Mouse (Mus musculus): ENCODE measurements at regions not wholly inside any gene's neighbourhood (a gene's known extent, or its start where the extent isn't known, plus 50 kb on each side); places are given as distances from the start of the nearest gene placed in this dataset.

DNA sequence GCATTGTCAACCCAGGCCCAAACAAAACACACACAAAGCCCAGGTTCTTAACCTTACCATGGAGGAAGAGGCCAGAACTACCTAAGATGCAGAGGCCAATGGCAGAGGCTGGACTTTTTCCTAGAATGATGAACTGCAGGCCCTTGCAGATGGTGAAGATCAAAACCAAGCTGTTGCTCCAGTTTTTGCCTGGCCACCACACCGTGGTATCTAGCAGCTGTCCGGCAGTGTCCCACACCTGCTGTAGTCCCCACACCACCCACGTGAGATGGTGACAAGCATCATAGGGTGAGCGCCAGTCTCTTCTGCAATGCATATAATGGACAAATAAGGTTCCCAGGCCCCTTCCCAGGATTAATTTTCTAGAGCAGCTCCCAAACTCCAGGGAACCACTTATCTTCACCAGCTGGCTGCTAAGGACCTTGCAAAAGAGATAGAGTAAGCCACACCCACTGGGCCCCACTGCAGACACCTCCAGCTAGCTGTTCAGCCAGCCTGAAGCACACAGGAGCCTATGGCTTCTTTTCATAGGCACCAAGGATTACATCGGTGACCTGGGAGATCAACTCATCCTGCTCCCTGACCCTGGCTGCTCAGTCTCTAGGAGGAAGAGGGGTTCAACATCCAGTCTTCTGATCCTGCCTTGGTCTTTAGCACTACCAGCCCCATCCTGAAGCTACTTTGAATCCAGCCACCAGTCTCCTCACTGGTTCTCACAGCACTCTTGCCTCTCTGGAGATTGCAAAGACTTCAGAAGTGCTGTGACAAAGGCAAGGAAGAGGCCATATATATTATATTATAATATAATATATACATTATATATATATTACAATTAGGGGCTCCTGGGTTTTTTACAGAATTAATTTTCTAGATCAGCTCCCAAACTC lies 55.6 kb upstream of the Lrpap1 start:
- TF ChIP-seq EP300 (optimal IDR thresholded peaks at IDR 0.05) (no peak), CTCF (IDR thresholded peaks at IDR 0.05; ENCODE audit: low read depth) (no peak)
- no peak overlapping the region for H3K9ac ChIP-seq (ENCODE audit: low read length)
- no peak for DNase-seq (ENCODE audit: low spot score)
- H3K9me3 ChIP-seq (ENCODE audit: control insufficient read depth, low read length) = no peaks in the 10 kb centered on the region
- H3K4me3 ChIP-seq (ENCODE audit: low read depth, low read length) = no peak overlapping the region
- no peak overlapping the region for H3K27ac ChIP-seq (replicated peaks)
- H3K4me1 ChIP-seq (replicated peaks; ENCODE audit: control insufficient read depth, insufficient read depth) = 0 out of 2 replicates have a peak, but pooled peaks cover 2% of the 10 kb centered on the region
- 79% methylated on average over 5 of the region's 5 CpGs for WGBS
- ATAC-seq (ENCODE audit: low FRiP score, low TSS enrichment) = no peak
- no peaks in the 10 kb centered on the region for H3K36me3 ChIP-seq (ENCODE audit: control insufficient read depth, insufficient read depth, low read length)
- no peaks in the 10 kb centered on the region for H3K27me3 ChIP-seq (ENCODE audit: control insufficient read depth, insufficient read depth, low read length)
- no peak overlapping the region for H3K4me2 ChIP-seq (replicated peaks; ENCODE audit: low read depth)

GRCm38 (mm10) chr5:35159854-35160253 lies 54.3 kb upstream of the Lrpap1 start:
- no peaks in the 10 kb centered on the region for H3K9me3 ChIP-seq (ENCODE audit: control insufficient read depth, low read length)
- DNase-seq (ENCODE audit: low spot score) = no peak
- 81% methylated on average over 4 of the region's 4 CpGs for WGBS
- no peaks in the 10 kb centered on the region for H3K36me3 ChIP-seq (ENCODE audit: control insufficient read depth, insufficient read depth, low read length)
- no peak overlapping the region for H3K27ac ChIP-seq (replicated peaks)
- H3K4me2 ChIP-seq (replicated peaks; ENCODE audit: low read depth) = no peak overlapping the region
- 0 out of 2 replicates have a peak, but pooled peaks cover 2% of the 10 kb centered on the region for H3K4me1 ChIP-seq (replicated peaks; ENCODE audit: control insufficient read depth, insufficient read depth)
- TF ChIP-seq CTCF (IDR thresholded peaks at IDR 0.05; ENCODE audit: low read depth) (no peak), EP300 (optimal IDR thresholded peaks at IDR 0.05) (no peak)
- no peaks in the 10 kb centered on the region for H3K27me3 ChIP-seq (ENCODE audit: control insufficient read depth, insufficient read depth, low read length)
- H3K4me3 ChIP-seq (ENCODE audit: low read depth, low read length) = no peak overlapping the region
- ATAC-seq (ENCODE audit: low FRiP score, low TSS enrichment) = no peak
- H3K9ac ChIP-seq (ENCODE audit: low read length) = no peak overlapping the region

DNA sequence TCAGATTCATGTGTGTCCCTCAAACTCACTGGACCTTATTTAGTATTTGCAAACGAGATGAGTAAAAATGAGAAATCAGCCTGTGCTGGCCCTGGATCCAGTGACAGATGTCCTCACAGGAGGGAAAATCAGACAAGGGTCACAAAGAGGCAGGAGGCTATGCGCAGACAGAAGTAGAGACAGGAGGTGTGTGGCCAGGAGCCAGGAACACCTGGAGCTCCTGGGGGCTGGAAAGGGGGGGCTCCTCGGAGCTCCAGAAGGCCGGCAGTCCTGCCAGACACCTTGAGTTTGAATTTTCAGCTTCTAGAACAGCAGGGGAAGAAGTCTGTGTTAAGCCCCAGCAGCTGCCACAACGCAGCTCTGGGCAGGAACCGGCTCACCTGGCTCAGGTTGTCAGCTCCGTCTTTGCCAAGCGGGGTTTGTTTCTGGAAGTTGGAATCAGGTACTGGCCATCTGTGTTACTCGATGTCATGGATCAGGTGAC lies 53.7 kb upstream of the Lrpap1 start:
- DNase-seq (ENCODE audit: low spot score) = no peak
- Histone ChIP-seq H3K27me3 (ENCODE audit: control insufficient read depth, insufficient read depth, low read length) (no peaks in the 10 kb centered on the region), H3K9me3 (ENCODE audit: control insufficient read depth, low read length) (no peaks in the 10 kb centered on the region), H3K9ac (ENCODE audit: low read length) (no peak overlapping the region), H3K4me1 (replicated peaks; ENCODE audit: control insufficient read depth, insufficient read depth) (0 out of 2 replicates have a peak, but pooled peaks cover 2% of the 10 kb centered on the region), H3K36me3 (ENCODE audit: control insufficient read depth, insufficient read depth, low read length) (no peaks in the 10 kb centered on the region), H3K4me2 (replicated peaks; ENCODE audit: low read depth) (no peak overlapping the region), H3K4me3 (ENCODE audit: low read depth, low read length) (no peak overlapping the region), H3K27ac (replicated peaks) (no peak overlapping the region; the same call in 1 of the 2 replicates)
- TF ChIP-seq CTCF (IDR thresholded peaks at IDR 0.05; ENCODE audit: low read depth) (no peak), EP300 (optimal IDR thresholded peaks at IDR 0.05) (no peak)
- WGBS = 46% methylated on average over 9 of the region's 9 CpGs
- ATAC-seq (ENCODE audit: low FRiP score, low TSS enrichment) = no peak

- H3K4me3 ChIP-seq (ENCODE audit: low read depth, low read length) = no peak overlapping the region
- 30% methylated on average over 8 of the region's 8 CpGs for WGBS
- no peak overlapping the region for H3K9ac ChIP-seq (ENCODE audit: low read length)
- no peaks in the 10 kb centered on the region for H3K36me3 ChIP-seq (ENCODE audit: control insufficient read depth, insufficient read depth, low read length)
- H3K9me3 ChIP-seq (ENCODE audit: control insufficient read depth, low read length) = no peaks in the 10 kb centered on the region
- no peak overlapping the region for H3K4me2 ChIP-seq (replicated peaks; ENCODE audit: low read depth)
- H3K27ac ChIP-seq (replicated peaks) = no peak overlapping the region; the same call in 1 of the 2 replicates
- TF ChIP-seq EP300 (optimal IDR thresholded peaks at IDR 0.05) (no peak), CTCF (IDR thresholded peaks at IDR 0.05; ENCODE audit: low read depth) (no peak)
- no peak for ATAC-seq (ENCODE audit: low FRiP score, low TSS enrichment)
- H3K27me3 ChIP-seq (ENCODE audit: control insufficient read depth, insufficient read depth, low read length) = no peaks in the 10 kb centered on the region
- peak; percentile 22 for DNase-seq (ENCODE audit: low spot score)
- H3K4me1 ChIP-seq (replicated peaks; ENCODE audit: control insufficient read depth, insufficient read depth) = 0 out of 2 replicates have a peak, but pooled peaks cover 2% of the 10 kb centered on the region
These were observed 52.9 kb upstream of the Lrpap1 start for GRCm38 (mm10) chr5:35158346-35159047.

GRCm38 (mm10) chr5:35156371-35156770 lies 50.8 kb upstream of the Lrpap1 start:
- Histone ChIP-seq H3K27me3 (ENCODE audit: control insufficient read depth, insufficient read depth, low read length) (no peaks in the 10 kb centered on the region), H3K4me2 (replicated peaks; ENCODE audit: low read depth) (no peak overlapping the region), H3K9ac (ENCODE audit: low read length) (no peak overlapping the region), H3K27ac (replicated peaks) (no peak overlapping the region), H3K4me1 (replicated peaks; ENCODE audit: control insufficient read depth, insufficient read depth) (0 out of 2 replicates have a peak, but pooled peaks cover 2% of the 10 kb centered on the region), H3K4me3 (ENCODE audit: low read depth, low read length) (no peak overlapping the region), H3K9me3 (ENCODE audit: control insufficient read depth, low read length) (no peaks in the 10 kb centered on the region), H3K36me3 (ENCODE audit: control insufficient read depth, insufficient read depth, low read length) (no peaks in the 10 kb centered on the region)
- DNase-seq (ENCODE audit: low spot score) = no peak
- ATAC-seq (ENCODE audit: low FRiP score, low TSS enrichment) = no peak
- WGBS = 59% methylated on average over 7 of the region's 7 CpGs
- TF ChIP-seq EP300 (optimal IDR thresholded peaks at IDR 0.05) = no peak
- TF ChIP-seq CTCF (IDR thresholded peaks at IDR 0.05; ENCODE audit: low read depth) = no peak

Data from stomach, postnatal 0 days (tissue).